Mouse (Mus musculus) cerebellum, adult (tissue): ENCODE measurements around the gene Ticrr.

Experiments used
- ATAC-seq: cut with Nextera tagmentation; 2 replicates; pipeline ENCODE4 v1.9.2; 2017; ENCODE audit warnings: mild to moderate bottlenecking, moderate library complexity, mixed read lengths; ENCODE audit not compliant: insufficient number of reproducible peaks, low FRiP score, low TSS enrichment

Gene Ticrr

DNA sequence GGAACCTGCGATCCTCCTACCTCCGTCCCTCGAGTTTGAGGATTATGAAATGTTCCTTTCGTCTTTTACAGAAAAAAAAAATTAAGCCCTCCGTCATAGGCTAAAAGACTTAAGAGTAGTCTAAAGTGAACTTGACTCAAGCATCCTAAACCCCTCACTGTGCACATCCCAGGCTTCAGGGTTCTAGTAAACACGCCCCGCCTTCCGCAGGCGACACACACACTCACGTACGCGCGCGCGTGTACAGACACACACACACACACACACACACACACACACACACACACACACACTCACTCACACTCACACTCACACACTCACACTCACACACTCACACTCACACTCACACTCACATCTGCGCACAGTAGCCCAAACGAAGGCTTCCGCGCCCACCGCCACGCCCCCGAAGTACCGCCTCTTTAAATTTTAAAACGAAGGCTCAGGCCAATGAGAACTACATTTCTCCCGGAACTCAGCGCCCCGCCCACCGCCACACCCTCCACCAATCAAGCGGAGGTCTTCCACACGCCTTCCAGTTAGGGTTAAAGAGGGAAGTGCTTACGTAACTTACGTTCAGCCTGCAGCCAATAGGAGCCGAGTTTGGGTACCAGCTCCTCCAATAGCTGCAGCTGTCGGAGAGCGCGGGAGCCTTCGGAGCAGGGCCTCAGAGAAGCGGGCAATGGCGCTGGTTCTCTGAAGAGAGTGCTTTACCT lies at the start of gene Ticrr:
TSS of gene Ticrr (plus strand) at position 619 of the 713 bp plus-strand sequence.
- ATAC-seq = peak; percentile 100

DNA sequence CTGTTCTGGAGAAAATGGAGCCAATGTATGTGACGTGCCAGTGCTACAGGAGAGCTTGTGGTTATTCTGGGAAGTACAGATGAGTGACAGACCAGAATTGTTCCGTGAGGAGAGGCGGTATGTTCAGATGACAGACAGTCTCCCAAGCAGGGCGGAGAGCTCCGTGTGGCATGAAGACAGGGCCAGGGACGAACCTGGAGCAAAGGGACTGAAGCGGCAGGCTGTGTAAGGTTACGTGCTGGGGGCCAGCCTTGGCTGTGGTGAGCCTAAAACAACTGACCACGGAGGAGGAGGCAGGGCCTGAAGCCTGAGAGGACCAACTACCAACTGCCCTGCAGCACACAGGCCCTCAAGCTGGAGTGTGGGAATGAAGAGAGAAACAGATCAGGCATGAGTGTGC lies 48.1 kb upstream of the Ticrr start:
- no peak for ATAC-seq

DNA sequence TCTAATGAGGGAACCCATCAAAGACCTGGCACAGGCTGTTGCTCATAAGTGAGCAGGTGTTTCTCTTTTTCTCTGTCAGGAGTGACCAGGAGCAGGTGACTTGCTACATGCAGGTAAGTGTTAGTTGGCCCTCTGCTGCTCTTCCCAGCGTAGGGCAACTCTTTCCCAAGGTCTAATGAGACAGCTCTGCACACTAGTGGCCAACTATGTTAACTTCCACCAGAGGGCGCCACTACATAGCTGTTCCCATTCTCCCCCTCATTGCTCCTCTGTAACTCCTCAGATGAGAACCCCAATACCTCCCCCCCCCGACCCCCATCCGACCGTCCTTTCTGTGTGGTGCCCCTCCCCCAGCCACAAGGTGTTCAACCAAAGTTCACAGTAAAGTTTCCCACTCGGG lies 47.2 kb upstream of the Ticrr start:
- ATAC-seq = 0 out of 2 replicates have a peak, but pooled peaks have one; percentile 31

- ATAC-seq = no peak
Observed at GRCm38 (mm10) chr7:79613314-79613713, 46.7 kb upstream of the Ticrr start.

- ATAC-seq = no peak
Observed at GRCm38 (mm10) chr7:79615008-79615407, 45.0 kb upstream of the Ticrr start.

DNA sequence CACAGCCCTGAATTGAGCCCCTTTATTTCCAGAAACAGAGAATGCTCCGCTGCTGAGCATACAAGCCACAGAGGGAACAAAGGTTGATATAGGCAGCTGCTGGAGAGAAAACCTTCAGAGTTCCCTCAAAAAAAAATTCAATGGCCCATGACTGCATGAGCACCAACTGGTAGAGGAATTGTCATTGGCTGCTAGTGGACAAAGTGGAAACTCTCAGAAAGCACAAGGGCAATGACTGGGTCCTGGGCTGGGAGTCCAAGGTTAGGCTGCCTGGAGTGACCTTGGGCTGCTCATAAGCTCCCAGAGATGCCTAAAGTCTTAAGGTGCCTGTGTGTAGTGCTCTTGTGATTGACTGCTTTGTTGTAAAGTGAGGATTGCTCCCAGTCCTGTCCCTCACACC lies 44.1 kb upstream of the Ticrr start:
- no peak for ATAC-seq

DNA sequence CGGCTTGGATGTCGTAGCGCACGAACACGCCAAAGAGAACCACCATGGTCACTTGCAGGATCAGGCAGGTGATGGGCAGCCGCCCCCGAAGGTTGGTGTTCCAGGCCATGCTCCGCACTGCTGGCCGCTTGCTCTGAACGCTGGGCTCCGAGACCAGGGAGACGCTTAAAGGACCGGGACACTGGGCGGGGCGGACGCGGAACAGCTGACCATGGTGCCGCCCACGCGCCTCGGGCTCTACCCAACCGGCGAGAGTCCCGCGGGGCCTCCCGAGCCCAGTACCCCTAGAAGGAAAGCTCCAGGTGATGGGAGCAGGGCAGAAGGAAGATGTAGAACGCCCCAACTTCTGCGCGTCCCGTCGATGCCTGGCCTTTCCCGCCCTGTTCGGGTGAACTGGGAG lies 42.6 kb upstream of the Ticrr start, which contains the start of gene Rhcg:
TSS of gene Rhcg (minus strand) at position 240 of the 400 bp plus-strand sequence.
- ATAC-seq = no peak

DNA sequence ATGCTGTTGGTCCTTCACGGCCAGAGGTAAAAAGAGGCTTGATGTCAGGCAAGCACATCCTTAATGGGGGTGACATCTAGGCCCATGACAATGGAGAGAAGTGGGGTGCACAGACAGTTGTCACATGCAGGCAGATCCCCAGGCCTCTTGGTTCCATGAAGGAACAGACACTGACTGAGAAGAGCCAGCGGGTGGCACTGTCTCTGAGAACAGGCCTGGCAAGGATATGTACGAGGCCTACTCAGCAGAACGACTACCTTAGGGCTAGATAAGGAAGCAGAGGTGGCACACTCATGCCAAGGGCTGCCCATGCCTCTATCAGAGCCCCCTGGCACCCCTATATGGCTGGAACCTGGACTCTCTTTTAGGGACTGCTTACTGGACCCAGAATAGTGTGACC lies 40.5 kb upstream of the Ticrr start:
- ATAC-seq = no peak

DNA sequence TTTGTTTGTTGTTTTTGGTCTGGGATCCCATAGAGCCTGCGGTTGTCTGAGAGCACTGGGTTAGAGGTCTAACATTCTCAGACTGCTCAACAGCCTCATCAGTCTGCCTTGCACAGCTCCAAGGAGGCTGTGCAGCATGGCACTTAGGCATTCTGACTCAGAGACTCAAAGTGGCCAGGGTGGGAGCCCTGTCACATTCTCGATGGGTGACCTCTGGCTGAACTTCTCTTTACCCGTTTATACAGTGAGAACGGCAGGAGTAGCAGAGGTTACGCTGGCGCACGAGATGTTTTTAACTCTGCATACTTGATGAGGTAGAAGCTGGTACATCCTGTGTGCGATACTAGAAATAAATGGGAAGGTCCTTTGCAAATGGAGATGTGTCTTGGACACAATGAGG lies 36.9 kb upstream of the Ticrr start:
- no peak for ATAC-seq

GRCm38 (mm10) chr7:79626170-79626569 lies 33.8 kb upstream of the Ticrr start:
- no peak for ATAC-seq

- no peak for ATAC-seq
Observed at GRCm38 (mm10) chr7:79628271-79628913, 31.6 kb upstream of the Ticrr start.

DNA sequence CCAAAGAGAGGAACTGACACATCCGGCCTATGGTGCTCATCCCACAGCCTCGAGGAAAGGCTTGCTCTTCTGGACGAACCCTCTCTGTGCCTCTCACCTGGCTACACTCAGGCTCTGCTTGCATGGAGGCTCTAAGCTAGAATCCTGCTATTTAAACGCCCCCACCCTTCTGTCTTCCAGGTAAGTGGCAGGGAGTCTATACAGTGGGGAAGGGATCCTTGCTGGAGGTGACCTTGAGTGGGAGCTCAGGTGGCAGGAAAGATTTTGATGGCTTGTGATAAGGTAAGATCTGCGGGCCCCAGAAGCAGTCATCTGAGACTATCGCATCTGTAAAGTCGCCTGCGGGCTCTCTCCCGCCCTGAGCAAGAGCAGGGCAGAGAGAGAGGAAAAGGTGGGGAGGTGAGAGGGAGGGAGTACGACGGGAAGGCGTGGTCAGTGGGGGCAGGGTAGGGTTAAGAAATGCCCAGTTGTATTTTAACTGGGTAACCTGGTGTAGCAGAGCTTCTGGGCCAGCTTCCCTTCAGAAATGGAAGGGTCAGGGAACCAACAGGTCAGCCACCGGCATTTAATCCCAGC lies 28.1 kb upstream of the Ticrr start:
- ATAC-seq = no peak

DNA sequence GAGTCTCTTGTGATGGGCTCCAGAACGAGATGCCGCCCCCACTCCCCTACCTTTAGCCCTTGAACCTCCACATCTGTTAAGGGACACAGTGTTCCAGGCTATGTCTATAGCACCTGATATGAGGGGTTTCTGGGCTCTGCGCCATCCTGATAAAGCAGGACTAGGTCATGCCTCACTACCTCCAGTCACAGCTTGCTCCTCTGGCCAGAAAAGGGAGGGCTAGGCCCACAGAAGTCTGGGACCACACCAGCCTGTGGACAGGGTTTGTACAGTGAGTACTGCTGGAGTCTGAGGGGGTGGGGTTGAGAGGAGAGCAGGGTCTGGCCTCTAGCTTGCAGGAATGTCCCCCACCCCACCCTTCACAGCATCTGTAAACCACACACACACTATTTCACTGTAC lies 12.8 kb upstream of the Ticrr start:
- no peak for ATAC-seq

GRCm38 (mm10) chr7:79649005-79649404 lies 11.0 kb upstream of the Ticrr start:
- ATAC-seq = no peak

DNA sequence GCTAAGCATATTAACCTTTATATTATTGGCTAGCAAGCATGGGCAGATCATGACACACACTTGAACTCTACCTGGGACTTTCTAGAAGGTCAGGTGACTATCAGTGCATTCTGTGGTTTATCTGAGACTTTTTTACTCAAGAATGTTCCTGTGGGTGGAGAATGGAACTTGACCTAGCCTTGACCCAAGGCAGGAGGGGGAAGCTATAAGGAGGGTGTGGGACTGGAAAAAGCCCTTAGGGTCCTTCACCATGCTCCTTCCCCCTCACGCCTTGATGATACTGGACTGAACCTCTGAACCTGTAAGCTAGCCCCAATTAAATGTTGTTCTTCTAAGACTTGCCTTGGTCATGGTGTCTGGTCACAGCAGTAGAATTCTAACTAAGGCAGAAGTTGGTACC lies 5.8 kb upstream of the Ticrr start:
- ATAC-seq = no peak

DNA sequence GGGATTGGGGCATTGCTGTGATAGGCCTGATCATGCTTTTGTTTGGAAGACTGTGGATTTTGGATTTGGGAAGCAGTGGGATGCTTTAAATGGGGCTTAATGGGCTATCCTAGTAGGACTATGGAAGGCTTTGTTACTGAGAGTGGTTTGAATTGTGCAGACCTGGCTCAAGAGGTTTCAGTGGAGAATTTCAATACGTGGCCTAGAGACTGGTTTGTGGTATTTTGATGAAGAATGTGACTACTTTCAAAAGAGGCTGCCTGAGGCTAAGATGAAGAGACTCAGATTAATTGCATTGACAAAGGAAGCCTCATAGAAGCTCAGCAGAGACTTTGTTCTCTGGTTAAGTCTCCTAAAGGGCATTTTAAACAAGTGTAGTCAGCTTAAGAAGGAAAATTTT lies 5.4 kb upstream of the Ticrr start:
- no peak for ATAC-seq

- no peak for ATAC-seq
Observed at GRCm38 (mm10) chr7:79660291-79661150, 525 bp downstream of the Ticrr start.

DNA sequence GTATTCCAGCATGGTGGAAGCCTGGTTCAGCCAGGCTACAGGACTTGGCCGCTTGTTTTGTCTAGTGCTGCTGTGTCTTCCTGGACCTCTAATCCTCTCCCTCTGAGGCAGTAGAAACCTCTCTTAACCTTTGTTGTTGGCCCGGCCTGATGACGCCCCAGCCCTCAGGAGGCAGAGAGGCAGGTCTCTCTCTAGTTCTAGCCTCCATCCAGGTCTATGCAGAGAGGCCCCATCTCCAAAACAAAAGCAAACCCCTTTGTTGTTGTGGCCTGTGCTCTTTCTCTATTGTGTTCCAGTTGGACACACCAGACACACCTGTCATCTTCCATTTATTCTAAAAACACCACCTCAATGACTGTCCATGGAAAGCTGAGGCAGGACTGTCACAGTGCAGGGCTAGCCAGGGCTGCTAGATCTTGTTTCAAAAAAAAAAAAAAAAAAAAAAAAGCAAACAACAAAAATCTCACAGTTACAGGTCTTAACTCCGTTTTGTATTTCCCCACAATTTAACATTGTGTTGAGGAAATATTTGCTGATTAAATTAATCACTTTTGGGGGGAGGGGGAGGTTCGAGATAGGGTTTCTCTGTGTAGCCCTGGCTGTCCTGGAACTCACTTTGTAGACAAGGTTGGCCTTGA lies 1.4 kb downstream of the Ticrr start:
- no peak for ATAC-seq

- no peak for ATAC-seq
Observed at GRCm38 (mm10) chr7:79666690-79667089, 6.7 kb downstream of the Ticrr start.

- ATAC-seq = no peak
Observed at GRCm38 (mm10) chr7:79670900-79671604, 11.1 kb downstream of the Ticrr start.
